Mouse (Mus musculus): ENCODE results near the gene 2900026A02Rik.

DNA sequence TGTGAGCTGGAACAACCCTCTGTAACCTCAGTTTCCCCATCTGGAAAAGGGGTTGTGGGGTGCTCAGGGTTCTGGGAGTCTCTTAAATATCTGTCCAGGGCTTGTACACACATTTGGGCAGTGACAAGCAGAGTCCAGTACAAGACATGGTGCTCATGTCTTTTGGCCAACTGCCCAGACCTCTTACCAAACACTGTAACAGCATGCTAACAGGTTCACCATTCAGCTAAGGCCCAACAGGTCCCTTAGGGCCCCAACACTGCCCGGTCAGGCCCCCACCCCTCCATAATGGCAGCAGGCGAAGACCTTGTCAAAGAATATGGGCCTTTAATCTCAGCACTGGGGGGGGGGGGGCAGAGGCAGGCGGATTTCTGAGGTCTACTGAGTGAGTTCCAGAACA, 113.3 kb downstream of the 2900026A02Rik start:
- TF ChIP-seq POLR2A (IDR thresholded peaks at IDR 0.05; ENCODE audit: borderline replicate concordance, extremely low read depth, insufficient read depth, insufficient read length, poor library complexity, severe bottlenecking) (no peak), CTCF (IDR thresholded peaks at IDR 0.05; ENCODE audit: borderline replicate concordance, extremely low read depth, insufficient read depth, insufficient read length) (no peak)

All from brain, embryonic 14.5 days (tissue).